Comparison of ENCODE assay signal across 16 mouse cellular contexts in the genomic region with DNA sequence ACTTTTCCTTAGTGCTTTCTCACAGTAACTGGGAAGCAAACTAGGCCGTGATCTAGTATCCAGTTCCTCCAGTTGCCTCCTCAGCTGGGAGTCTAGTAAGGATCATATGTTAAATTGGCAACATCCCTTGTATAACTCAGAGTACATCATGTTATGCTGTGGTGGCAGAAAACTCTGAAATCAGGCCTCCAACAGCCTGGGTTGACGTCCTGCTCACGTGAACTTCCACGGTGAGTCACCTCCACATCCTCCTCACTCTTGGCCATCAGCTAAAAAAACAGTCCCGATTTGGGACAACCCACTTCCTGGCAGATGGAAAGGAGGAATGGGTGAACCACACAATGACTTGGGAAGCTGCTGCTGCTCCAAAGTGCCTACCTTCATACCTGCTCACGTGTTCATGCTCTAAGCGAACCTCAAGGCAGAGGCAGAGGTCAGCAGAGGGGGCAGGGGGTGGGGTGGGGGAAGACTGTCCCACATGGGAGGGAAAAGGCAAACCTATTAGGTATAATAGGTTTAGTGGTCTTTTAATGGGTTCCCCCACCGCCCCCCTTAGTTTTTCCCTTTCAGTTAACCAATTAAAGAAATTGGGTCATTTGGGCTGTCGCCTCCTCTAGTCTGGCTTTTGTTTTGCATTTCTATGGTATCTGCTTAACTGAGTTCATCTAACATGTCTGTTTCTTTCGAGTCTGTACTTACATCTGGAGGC. TPM values are rescaled to one million over a fixed set of nuclear protein-coding genes. Genes with fewer than 3 reads are reported as not detected.
A peak's percentile ranks its signal among the peaks of the same experiment; 100 is the strongest.
DNase-seq lines count a peak whose midpoint lies in the region; ATAC-seq and TF ChIP-seq lines count a peak whose summit lies in the region.
"Had no signal": no experiment of that assay in that cellular context is flagged by ENCODE, and none has a peak within 500 bp of the region (broad histone marks: within the 10 kb centered on the region; RNA-seq: fewer than 3 reads in every experiment).

No protein-coding gene starts in this region.

- peak; percentile 35 for DNase-seq in gastrocnemius, adult 2 months
- DNase-seq in gastrocnemius, postnatal 14 days, result no peak
- DNase-seq in right cerebral cortex, adult 18-20 months, result peak; percentile 74
- no peak for DNase-seq in right cerebral cortex, postnatal 14 days
- DNase-seq in brain, embryonic 14.5 days (ENCODE audit: low read depth), result peak; percentile 13
- peak; percentile 18 to 71 for DNase-seq in right cerebral cortex, postnatal 36 days (ENCODE audit: low spot score in 2 of 2)
- no peak for DNase-seq in urinary bladder, adult 2 months (ENCODE audit: low spot score)
- DNase-seq: cerebellum, adult 11 months; heart, postnatal 10 days; kidney, adult 2 months; lung, embryonic 14.5 days; thymus, adult 18-20 months had no signal

- H3K4me3 ChIP-seq in gastrocnemius, adult 2 months, result no peak overlapping the region
- H3K4me3 ChIP-seq in intestine, embryonic 15.5 days (replicated peaks), result no peak overlapping the region
- H3K4me3 ChIP-seq: hindbrain, embryonic 15.5 days; left cerebral cortex, adult 2 months had no signal

- no peak overlapping the region for H3K9ac ChIP-seq in intestine, embryonic 15.5 days
- H3K9ac ChIP-seq: hindbrain, embryonic 15.5 days; lung, embryonic 14.5 days had no signal

- H3K9me3 ChIP-seq in intestine, embryonic 15.5 days, result no peaks in the 10 kb centered on the region
- H3K9me3 ChIP-seq: G1E; hindbrain, embryonic 15.5 days had no signal

- H3K36me3 ChIP-seq in intestine, embryonic 15.5 days, result no peaks in the 10 kb centered on the region
- H3K36me3 ChIP-seq: G1E; hindbrain, embryonic 15.5 days had no signal

- WGBS in intestine, embryonic 15.5 days, result 82% methylated on average over 10 of the region's 10 CpGs

- H3K27ac ChIP-seq in gastrocnemius, adult 2 months, result no peak overlapping the region
- no peak overlapping the region for H3K27ac ChIP-seq in intestine, embryonic 15.5 days
- H3K27ac ChIP-seq: hindbrain, embryonic 15.5 days; left cerebral cortex, adult 2 months had no signal

- intact Hi-C loops in gastrocnemius, adult 2 months (cut with DNase I), result no loop called here
- intact Hi-C loops in gastrocnemius, postnatal 14 days (cut with DNase I; ENCODE audit: low total_unique reads), result no loop called here

- H3K27me3 ChIP-seq in intestine, embryonic 15.5 days (replicated peaks), result no peaks in the 10 kb centered on the region
- H3K27me3 ChIP-seq: hindbrain, embryonic 15.5 days had no signal

- TF ChIP-seq POLR2A in brain, embryonic 14.5 days (IDR thresholded peaks at IDR 0.05; ENCODE audit: borderline replicate concordance, extremely low read depth, insufficient read depth, insufficient read length, poor library complexity, severe bottlenecking), result no peak

- H3K4me1 ChIP-seq in intestine, embryonic 15.5 days (replicated peaks), result no peaks in the 10 kb centered on the region
- H3K4me1 ChIP-seq: hindbrain, embryonic 15.5 days had no signal

- TF ChIP-seq CTCF in gastrocnemius, adult 2 months (IDR thresholded peaks at IDR 0.05), result no peak
- TF ChIP-seq CTCF in brain, embryonic 14.5 days (IDR thresholded peaks at IDR 0.05; ENCODE audit: borderline replicate concordance, extremely low read depth, insufficient read depth, insufficient read length), result no peak

- ATAC-seq in intestine, embryonic 15.5 days, result no peak

- H3K4me2 ChIP-seq in intestine, embryonic 15.5 days (replicated peaks), result no peak overlapping the region
- H3K4me2 ChIP-seq: hindbrain, embryonic 15.5 days; lung, embryonic 14.5 days had no signal

RNA-seq across cellular contexts. Expression of a gene that starts 24.3 kb away (rescaled TPM):
- total RNA-seq in gastrocnemius, adult 2 months (2021), result 1 to 10 TPM; 6.3 to 8.7 TPM
- total RNA-seq in gastrocnemius, postnatal 14 days (2021), result 10 to 100 TPM; 10.5 to 13.4 TPM
- 5.2 and 7.2 TPM in 2 replicates for polyA plus RNA-seq in brain, embryonic 14.5 days (2012; rRNA removed)
- 25.0 and 32.2 TPM in 2 replicates for polyA plus RNA-seq in urinary bladder, adult 2 months (2012; rRNA removed)
- 19.8 and 24.1 TPM in 2 replicates for polyA plus RNA-seq in intestine, embryonic 15.5 days (2015; fragmentation: Nextera tagmentation; extraction: Ambion mirVana)

Comparison
In these comparisons a context has a peak if more than half of its experiments do, and no peak if none do; other contexts are left out.
1. DNase-seq: peak in gastrocnemius, adult 2 months (single experiment), right cerebral cortex, adult 18-20 months (single experiment), brain, embryonic 14.5 days (single experiment) and right cerebral cortex, postnatal 36 days (2 of 2); none in gastrocnemius, postnatal 14 days (single experiment), right cerebral cortex, postnatal 14 days (single experiment) and urinary bladder, adult 2 months (single experiment).